Mouse (Mus musculus): ENCODE data around the gene Xpa.
"Not testable (repeated sequence)": the region's sequence is repeated elsewhere in the genome, so short reads cannot be mapped to it uniquely, and the experiment has no call there.

The Xpa gene

DNA sequence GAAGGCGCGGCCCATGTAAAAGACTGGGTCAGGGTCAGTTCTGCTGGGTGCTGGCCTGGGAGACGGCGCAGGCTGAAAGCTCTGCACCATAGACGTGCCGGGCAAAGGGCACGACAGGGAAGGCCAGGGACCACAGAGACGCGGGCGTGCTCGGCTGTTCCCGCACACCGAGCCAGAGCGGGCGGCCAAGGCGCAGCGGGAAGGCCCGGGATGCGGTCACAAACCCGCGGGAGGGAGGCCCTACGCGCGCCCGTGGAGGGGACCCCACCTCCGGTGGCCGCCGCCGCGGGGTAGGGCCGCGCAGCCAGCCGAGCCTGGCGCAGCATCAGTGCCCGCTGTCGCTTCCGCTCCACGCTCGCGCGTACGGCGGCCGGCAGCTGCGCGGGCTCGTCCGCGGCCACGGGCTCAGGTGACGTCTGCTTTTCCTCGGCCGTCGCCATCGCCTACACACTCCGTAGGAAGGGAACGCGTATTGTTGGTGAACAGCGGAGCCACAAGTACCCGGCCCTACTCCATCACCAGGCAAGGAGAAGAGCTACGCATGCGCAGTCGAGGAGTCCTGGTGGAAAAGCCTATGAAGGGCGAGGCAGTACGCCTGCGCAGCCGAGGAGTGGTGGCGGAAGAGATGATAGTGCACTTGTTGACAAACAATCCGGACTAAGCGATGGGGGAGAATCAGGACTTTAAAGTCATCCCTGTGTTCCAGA is at the start of gene Xpa:
TSS of gene Xpa (minus strand) at position 531 of the 707 bp plus-strand sequence.
- DNase-seq (ENCODE audit: low spot score in 2 of 2): peak; percentile 89 to 94

DNA sequence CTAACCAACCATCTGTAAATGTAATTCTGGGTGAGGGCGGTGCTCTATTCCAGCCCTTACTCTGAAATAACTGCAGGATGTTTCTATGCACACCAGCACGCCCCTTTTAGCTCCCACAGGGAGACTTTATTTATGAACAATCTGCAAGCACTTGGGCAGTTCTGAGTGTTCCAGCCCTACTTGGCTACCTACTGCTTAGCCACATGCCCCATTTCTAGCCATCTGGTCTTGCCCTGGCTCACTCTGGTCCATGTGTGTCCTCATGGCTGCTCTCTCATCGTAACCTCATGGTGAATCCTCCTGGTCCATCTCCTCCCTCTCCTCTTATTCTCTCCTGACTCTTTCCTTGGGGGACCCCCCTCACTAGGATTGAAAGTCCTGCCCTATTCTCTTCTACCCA is 39.8 kb upstream of the Xpa start:
- DNase-seq (ENCODE audit: low spot score in 2 of 2): no peak

DNA sequence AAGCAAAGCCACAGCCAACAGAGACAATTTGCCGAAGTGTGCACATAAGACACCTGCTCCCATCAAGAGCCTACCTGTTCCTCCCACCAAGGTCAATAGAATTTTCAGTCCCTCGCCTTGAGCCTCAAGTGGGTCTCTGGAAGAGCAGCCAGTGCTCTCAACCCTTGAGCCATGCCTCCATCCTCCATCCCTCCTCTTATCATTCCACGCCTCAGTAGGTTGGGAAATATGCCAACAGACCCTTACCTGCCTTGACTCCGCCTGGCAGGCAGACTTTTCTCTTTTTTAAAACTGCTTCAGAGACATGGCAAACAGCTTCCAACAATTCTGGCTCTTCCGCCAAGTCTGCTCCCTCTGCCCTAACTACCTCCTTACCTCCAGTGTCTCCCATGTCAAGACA is 38.6 kb upstream of the Xpa start:
- DNase-seq (ENCODE audit: low spot score in 2 of 2): no peak

DNA sequence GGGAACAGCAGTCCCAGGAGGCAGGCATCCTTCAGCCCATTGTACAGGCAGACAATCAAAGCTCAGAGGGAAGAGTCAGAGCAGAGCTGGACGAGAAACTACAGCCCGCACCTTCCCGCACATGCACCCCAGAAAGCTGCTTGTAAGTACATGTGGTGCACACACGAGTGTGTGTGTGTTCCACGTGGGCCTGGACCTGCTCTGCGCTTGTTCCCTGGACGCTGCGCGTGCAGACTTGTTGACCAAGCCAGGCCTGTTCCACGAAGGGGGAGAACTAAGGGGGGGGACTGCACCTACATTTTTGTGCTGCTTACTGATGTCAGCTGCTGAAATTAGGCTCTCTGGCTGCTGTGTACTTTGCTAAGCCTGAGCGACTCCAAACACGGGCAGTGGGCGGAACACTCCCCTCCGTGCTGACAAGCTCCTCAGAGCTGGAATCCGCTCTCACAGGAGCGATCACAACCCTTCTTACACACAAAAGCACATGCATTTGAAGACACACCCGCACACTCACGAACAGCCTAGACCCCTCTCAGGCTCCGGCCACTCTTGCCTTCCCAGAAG is 30.9 kb upstream of the Xpa start:
- no peak for DNase-seq (ENCODE audit: low spot score in 2 of 2)

DNA sequence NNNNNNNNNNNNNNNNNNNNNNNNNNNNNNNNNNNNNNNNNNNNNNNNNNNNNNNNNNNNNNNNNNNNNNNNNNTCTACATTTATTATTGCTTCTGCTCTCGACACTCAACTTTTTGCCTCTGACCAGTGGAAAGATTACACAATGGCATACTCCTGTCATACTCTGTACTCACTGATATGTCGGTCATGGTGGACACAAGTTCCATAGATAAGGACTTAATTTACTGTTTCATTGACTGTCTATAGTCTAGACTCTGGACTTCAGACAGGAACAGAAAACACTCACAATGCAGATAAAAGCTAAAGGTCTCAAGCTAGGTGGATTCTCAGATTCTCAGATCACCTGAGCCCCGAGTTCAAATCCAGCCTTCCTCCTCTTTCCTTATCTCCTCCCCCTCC is 25.0 kb upstream of the Xpa start:
- DNase-seq (ENCODE audit: low spot score in 2 of 2): no peak

DNA sequence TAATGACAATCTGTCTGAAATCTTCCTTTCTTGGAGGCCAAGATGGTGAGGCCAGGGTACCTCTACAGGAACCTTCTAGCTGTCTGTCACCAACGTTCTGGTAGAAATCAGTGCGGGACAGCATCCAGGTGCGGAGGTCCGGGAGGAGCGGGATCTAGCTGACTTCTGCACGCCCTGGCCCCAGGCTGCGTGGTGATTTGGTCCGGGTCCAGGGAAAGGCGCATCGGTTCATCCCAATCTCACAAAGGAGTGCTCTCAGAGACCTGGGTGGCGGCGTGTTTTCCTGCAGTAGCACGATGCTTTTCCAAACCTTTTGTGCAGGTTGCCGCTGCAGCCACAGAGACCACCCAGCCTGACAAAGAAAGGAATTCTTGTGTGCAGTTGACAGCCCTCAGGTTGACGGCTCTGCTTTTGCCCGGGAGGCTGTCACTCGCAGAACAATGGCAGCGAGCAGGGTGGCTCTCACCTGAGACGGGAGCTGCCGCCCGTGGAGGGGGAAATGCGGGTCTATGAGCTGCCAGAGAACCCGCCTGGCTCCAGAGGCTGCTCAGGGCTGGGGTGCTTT is 6.5 kb upstream of the Xpa start:
- no peak for DNase-seq (ENCODE audit: low spot score in 2 of 2)

DNA sequence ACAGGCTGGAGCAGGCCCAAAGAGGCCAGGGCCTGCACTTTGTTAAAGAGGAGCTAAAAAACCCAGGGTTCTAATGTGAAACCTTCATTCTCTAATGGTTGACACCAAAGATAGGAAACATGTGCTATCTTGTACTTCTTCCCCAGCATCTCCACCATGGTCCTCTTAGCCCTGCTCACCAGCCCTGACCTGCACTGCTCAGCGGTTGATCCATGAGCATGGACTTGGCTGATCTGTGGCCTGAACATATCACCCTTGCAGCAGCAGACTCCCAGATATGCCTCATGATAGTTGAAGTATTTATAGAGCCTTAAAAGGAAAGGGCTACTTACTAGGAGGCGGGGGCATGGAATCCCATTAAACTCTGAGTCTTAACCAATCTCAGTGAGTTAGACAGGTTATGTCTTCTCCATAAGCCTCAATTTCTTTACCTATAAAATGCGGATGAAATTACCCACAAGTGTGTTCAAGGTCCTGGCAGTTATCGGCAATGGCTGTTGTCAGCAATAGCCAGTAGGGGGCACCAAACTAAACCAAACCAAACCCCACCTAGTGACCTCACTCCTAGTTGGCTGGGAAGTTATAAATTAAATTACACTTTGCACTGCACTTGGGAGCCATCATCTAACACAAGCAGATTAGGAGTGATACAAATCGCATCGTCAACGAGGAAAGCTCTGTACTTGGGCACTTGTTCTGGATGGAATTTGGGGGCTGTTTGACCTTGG is 5.9 kb upstream of the Xpa start:
- DNase-seq (ENCODE audit: low spot score in 2 of 2): peak; percentile 46 to 67

DNA sequence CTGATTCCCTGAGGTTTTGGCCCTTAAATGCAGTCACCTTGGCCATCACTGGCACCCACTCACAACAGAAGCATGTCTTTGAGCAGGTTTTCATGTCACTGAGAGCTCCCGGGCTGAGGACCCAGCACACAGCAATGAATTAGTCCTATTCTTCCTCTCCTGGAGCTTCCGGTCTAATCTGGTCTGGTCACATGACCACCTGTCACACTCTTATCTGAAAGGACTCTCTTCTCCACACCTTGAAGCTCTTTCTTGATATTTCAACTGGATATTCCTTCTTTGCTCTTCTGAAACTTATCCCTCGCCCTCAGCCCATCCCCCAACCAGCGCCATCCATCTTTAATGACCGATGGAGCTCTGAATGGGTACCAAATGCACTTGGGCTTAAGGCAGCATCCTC is 2.0 kb upstream of the Xpa start:
- DNase-seq (ENCODE audit: low spot score in 2 of 2): no peak

DNA sequence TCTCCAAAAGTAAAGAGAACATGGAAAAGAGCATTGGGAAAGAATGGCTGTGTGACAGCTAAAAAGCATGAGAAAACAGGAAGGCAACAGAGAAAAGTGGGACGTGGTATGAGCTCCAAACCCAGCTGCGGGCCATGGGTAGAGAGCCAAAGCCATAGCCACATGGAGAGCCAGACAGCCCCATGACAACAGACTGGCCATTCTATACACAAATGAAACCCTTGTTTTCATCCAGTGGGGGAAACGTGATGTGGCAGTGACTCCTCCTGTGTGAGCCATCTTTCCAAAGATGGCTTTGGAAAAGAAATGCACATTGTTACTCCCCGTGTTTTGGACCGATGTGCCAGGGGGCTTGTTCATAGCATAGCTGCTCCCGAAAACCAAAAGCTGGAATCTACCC is 402 bp upstream of the Xpa start:
- DNase-seq (ENCODE audit: low spot score in 2 of 2): no peak

DNA sequence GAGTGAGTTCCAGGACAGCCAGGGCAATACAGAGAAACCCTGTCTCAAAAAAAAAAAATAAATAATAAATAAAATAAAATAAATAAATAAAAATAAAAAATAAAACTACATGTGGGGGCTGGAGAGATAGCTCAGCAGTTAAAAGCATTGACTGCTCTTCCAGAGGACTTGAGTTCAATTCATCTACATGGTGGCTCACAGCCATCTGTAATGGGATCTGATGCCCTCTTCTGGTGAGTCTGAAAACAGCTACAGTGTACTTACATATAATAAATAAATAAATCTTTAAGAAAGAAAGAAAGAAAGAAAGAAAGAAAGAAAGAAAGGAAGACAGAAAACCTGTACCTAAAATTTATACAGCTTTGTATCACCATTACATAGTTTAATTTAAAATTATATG is 4.1 kb downstream of the Xpa start:
- DNase-seq (ENCODE audit: low spot score in 2 of 2): not testable (repeated sequence)

DNA sequence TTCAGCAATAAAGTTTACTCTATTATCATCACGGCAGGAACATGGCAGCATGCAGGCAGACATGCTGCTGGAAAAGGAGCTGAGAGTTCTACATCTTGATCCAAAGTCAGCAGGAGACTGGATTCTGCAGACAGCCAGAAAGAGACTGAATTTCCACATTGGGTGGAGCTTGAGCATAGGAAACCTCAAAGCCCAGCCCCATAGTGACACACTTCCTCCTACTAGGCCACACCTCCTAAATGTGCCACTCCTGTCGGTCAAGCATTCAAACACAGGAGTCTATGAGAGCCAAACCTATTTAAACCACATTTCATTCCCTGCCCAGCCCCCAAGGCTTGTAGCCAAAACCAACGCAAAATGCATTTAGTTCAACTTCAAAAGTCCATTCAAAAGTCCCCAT is 9.6 kb downstream of the Xpa start:
- no peak for DNase-seq (ENCODE audit: low spot score in 2 of 2)

DNA sequence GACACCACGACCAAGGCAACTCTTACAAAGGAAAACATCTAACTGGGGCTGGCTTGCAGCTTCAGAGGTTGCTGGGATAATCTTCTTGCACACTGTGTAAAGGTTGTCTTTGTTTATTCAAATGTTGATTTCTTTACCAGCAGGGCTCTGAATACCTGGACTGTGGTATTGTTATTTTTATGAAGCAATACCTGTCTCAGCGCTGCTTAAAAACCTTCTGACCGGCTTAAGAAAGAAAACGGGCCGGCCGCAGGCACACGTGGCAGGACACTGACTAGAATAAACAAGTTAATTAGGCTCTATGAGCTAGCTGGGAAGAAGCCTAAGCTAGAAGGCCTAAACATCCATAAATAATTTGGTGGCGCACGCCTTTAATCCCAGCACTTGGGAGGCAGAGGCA is 10.2 kb downstream of the Xpa start:
- no peak for DNase-seq (ENCODE audit: low spot score in 2 of 2)

DNA sequence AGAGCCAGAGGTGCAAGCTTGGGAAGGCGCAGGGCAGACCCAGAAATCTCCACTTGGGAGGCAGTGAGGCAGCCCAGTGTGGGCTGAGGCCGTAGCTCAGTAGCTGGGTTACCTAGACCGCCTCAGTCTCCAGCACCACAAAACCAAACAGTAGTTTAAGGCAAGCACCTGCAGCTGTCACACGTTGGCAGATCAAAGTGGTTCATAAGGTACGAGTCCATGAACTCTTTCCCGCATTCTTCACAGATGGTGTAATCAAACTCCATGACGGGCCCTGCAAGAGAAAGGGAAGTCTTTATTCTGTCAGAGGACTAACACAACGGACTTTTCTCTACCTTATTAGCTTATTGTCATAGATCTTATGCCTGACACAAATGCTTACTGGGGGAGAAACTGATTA is 10.7 kb downstream of the Xpa start:
- no peak for DNase-seq (ENCODE audit: low spot score in 2 of 2)

DNA sequence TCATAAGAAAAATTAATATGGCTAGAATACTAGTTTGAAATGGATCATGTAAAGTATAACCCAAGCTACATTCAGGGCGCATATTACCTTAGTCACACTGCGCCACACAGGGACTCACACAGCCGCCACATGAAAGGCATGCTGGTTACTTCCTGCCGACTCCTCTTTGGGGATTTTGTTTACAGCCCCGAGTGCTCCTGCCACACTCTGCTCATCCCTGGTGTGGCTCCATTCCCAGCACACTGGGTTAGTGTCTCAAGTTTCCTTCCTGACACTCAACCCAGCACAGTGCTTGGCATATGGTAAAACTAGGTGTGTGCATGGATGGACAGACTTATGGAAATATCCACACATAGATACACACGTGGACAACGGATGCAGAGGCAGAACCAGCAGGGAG is 13.9 kb downstream of the Xpa start:
- no peak for DNase-seq (ENCODE audit: low spot score in 2 of 2)

DNA sequence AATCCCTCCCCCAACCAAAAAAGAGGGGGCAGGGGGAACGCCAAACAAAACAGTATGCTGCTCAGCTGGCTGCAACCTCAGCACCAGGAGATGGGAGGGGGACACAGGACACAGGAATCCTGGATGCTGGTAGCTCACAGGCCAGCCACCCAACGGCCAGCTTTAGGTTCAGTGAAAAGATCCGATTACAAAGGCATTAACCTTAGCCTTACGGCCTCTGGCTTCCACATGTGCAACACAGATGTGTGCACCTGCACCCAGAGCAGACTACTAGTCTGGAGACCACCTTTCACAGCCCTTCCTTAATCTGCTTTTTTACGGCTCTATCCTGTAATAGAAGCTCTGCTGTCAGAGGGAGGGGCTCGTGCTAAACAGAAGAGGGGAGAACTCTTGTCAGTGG is 14.9 kb downstream of the Xpa start:
- DNase-seq (ENCODE audit: low spot score in 2 of 2): no peak

DNA sequence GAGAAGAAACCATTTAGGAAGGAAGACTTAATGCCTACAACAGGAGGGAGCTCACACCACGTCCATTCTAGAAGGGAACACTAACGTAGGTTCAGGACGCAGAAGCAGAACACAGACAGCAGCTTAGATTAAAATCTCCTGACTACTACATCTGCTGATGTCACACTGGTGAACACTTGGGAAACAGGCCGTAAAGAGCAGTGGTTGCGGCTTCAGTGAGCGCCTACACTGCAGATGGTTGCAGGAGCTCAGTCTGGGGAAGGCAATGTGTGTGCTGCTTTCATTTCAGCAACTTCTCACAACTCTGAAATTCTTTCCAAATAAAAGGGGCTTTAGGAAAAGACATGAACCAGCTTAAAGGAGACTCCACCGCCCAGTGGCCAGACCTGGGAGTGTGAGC is 18.6 kb downstream of the Xpa start:
- no peak for DNase-seq (ENCODE audit: low spot score in 2 of 2)

DNA sequence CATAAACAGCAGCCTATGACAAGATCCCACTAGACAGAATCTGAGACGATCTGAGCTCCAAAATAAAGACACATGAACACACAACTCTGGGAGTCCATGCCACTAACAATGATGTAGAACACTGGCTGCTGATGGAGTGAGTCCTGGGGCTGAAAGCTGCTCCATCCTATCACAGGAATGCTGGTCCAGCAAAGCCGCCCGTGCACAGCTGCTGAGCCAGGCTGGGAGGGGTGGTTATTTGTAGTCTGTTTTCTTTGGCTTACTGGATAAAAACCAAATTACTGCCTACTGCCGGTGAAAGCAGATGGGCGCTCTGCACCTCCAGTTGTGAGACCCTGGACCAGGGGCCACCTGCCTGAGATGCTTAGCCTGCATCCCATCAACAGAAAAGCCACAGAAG is 19.1 kb downstream of the Xpa start:
- no peak for DNase-seq (ENCODE audit: low spot score in 2 of 2)

DNA sequence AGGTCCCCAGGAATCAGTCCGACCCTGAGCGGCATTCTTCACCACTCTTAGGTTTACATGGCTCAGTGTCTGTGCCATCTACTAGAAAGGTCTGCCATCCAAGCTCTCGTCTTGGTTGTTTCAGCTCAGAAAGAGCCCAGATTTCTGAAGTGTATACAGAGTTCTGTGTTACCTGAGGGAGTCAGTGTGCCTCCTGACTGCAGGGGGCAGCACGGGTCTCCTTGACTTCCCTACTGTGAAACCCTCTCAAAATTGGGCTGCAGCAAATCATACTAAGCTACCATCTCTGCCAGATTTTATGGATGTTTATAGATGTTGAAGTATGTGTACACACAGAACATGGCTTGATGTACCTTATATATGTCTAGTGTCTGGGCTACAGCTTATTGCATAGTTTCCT is 19.8 kb downstream of the Xpa start:
- no peak for DNase-seq (ENCODE audit: low spot score in 2 of 2)

DNA sequence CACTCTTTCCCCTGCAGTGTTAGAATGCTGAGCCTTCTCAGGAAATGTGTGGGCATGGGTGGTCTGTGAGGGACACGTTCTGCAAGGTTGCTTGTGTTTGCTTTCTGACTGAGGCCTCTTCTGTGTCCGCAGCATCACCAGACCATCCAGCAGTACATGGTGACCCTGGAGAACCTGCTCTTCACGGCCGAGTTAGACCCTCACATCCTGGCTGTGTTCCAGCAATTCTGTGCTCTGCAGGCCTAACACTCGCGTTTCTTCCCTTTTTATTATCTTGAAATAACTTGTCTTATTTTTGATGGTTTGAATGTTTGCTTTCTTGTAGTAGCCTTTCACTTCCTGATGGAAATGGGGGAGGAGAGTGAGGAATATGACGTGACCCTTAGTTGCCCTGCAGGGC is 24.4 kb downstream of the Xpa start:
- no peak for DNase-seq (ENCODE audit: low spot score in 2 of 2)

DNA sequence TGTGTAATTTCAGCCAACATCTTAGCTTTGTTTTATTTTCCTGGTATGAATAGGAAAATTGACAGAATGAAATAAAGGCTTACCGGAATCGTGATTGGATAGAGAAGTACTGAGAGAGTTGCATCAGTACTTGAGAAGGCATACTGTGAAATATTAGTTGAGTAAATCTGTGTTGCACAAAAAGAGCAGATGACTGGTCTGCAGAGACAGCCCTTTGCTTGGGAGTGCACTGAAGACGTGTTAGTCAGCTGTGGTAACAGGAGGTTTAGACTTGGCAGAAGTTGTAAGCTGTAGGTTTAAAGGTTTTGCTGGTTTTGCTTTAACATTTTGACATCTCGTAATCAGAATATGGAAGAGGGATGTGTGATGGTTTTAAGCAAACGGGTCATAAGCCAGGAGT is 30.3 kb downstream of the Xpa start:
- DNase-seq (ENCODE audit: low spot score in 2 of 2): no peak

DNA sequence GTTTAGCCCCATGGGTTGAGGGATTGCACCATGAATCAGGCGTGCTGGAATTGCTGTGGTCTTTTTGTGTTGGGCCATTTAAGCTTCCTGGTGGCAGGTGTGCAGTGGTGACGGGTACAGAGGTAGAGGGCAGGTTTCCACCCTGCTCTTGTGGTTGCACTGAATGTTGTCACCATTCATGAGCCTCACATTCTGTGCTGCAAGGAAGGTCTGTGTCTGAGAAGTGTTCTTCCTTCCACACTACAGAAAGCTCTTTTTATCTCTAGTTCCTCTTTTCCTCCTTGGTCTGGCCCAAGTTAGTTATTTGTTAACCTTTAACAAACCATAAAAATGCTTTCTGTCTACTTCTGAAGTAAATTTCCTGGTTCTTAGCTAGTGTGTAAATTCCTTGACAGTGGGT is 32.1 kb downstream of the Xpa start:
- DNase-seq (ENCODE audit: low spot score in 2 of 2): no peak

DNA sequence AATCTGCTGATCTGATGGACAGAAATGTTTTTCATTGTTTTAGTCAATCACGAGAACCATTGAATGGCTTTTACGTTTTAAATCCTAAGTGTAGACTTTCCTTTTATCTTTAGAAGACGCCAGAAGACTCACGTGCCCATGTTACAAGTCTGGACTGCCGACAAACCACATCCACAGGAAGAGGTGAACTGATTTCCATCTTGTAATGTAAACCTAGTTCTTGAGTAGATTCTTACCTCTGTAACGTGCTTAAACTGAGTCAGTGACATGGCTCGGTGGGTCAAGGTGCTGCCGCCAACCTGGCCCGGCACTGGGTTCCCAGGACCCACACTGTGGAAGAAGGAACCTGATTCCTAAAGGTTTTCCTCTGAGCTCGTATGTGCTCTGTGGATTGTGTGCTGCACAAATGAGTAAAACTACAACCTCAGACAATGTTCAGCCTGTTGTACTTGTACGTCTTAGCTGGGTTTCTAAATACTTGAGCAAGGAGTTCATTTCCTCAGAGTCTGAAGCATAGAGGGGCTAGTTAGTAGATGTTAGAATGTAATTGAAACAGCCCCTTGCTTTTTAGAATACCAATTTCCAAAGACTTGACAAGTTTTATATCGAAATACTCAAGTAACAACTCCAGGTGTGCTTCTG is 44.1 kb downstream of the Xpa start:
- no peak for DNase-seq (ENCODE audit: low spot score in 2 of 2)

DNA sequence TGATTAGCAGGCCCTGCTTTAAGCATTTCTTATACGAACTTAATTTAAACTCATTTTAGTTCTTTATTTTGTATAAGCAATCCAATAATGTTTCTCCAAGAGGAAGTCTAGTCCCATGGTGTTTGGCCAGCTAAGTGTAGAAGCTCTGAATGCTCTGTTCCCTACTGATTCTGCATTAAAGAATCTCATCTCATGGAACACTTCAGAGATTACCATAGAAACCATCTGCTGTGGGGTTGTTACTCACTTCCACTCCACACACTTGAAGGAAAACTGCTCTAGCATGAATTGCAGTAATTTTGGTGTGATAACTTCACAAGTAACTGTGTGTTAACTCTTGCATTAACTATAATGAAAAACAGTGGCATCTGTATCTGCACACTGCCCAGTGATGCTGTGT is 49.2 kb downstream of the Xpa start:
- no peak for DNase-seq (ENCODE audit: low spot score in 2 of 2)
